Mouse (Mus musculus): ENCODE results near the gene Macrod2.

Macrod2 gene

GRCm38 (mm10) chr2:141229820-141230219 is 834.7 kb downstream of the Macrod2 start:
- DNase-seq, result no peak

- DNase-seq, result peak; percentile 31
These were observed 836.0 kb downstream of the Macrod2 start for GRCm38 (mm10) chr2:141231011-141231668.

- no peak for DNase-seq
These were observed 839.2 kb downstream of the Macrod2 start for GRCm38 (mm10) chr2:141234306-141234705.

GRCm38 (mm10) chr2:141234724-141235453 is 839.8 kb downstream of the Macrod2 start:
- DNase-seq, result no peak

- no peak for DNase-seq
These were observed 852.6 kb downstream of the Macrod2 start for GRCm38 (mm10) chr2:141247680-141248079.

DNA sequence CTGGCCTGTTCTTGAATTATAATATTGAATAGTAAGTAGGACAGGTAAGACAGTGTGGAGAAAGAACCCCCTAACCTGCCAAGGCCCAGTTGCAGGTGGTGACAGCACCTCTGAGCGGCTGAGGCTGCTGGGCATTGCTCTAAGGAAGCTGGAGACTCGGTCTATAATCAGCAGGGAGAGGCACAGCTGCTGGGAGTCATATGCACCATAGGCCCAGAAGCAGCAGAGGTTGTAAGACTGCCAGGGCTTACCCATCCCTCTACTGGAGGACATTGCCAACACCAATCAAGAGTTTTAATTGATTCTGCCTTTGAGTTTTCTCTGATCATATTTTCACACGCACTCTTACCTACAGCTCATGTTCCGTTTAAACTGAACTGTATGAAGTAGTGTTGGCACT is 869.5 kb downstream of the Macrod2 start:
- no peak for DNase-seq

DNA sequence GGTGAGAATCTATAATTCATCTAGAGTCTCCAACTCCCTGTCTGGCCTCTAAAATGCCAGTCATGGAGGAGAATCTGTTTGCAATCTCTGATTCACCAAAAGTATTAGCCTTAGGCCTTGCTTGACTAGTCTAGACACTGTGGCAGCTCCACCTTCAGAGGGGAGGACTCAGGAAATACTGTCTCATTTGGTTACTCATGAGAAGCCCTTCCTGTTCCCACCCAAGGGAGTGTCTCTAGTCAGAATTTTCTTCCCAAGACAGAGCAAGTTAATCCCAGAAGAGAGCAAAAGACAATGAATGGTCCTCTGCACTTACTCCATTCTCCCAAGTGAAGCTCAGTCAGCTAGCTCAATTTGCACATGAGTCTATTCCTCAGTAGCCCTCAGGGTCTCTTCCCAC is 871.5 kb downstream of the Macrod2 start:
- DNase-seq, result no peak

- DNase-seq, result no peak
These were observed 876.4 kb downstream of the Macrod2 start for GRCm38 (mm10) chr2:141271541-141271940.

DNA sequence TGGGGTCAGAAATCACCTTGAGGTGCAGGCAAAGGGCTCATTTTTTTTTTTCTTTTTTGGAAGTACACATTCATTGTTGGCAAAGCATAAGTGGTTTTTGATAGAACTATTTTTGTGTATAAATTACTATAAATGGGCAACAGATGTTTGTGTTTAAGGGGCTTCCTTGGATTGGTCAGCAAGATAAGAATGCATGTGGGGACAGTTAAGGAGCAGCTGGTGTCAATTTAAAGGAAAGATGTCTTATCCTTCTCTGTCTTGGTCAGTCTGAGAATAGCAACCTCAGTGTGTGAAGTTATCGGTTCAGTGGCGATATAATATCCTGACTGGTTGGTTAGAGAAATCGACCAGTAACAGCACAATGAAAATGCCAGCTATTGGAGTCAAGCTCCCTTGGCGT is 877.9 kb downstream of the Macrod2 start:
- DNase-seq, result no peak

GRCm38 (mm10) chr2:141274262-141274661 is 879.2 kb downstream of the Macrod2 start:
- DNase-seq, result no peak

DNA sequence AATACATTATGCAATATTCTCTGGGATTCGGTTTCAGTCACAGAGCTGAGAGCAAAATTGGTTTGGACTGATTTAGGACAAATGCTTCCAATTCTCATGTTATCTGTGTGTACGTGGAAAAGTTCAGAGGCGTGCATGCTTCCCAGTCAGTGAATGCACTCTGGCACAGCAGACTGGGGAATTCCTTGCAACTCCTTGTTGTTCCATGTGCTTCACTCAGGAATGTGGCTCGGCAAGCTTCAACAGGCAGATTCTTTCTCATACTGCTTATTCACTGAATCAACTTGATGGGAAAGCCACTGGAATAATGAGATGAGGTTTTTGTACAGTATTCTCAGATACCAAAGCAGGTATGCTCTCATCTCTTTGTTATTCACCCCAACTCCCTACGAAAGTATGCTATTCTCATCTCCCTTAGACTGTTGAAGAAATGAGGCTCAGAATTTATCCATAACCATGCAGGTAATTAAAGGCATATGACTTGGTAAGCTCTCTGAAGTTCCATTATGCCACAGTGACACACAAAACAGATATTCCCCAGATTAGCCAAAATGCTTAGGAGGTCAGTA is 884.1 kb downstream of the Macrod2 start:
- no peak for DNase-seq

DNA sequence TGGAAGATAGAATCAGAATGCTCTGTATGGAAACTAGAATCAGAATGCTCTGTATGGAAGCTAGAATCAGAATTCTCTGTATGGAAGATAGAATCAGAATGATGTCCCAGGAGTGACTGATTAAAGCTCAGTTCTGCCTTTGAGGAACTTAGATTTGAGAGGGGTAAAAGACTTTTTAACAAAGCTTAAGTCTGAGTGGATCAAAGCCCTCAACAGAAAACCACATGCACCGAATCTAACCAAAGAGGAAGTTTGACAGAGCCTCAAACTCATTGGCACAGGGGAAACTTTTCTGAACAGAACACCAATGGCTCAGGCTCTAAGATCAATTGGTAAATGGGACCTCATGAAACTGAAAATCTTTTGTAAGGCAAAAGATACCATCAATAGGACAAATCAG is 885.7 kb downstream of the Macrod2 start:
- DNase-seq, result no peak

DNA sequence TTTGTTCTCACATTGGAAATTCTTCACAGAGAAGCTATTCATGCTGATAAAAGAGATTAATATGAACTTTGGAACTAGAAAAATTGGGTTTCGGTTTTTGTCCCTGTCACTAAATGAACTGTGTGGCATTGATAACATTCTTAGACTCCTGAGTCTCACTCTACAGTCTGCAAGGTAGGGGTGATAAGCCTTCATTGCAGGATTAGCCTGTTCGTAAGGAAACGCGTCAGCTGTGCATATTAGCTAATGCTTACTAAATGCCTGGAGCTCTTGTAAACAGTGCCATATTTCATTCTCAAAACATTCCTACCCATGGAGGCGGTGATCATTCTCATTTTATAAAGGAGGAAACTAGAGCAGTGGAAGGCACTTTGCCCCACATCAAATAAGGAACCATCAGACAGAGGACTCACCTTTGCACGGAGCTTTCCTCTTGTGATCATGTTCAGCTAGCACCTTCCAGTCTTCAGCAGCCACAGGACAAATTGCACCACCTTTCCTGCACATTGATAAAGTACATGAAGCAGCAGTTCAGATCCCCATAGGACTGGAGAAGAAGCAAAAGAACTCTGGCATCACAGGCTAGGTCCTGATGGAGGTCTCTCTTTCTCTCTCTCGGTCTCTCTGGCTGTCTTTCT is 891.1 kb downstream of the Macrod2 start:
- no peak for DNase-seq

DNA sequence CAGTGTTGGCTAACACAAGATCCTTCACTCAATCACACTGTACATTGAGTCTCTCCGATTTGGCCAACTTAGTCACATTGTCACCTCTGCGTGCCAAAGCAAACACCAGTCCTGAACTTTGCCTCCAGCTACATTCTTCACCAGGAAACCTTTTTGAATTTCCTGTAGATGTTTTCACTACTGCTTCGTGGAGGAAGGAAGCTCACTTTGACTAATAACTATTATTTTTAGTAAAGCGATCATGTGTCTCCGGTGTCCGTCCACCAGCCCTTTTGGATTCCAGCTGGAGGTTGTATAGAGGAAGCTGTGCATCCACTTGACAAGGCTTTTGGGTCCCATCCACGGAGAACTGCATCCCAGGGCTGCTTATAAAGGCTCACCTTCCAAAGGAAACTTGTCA is 893.4 kb downstream of the Macrod2 start:
- DNase-seq, result no peak

DNA sequence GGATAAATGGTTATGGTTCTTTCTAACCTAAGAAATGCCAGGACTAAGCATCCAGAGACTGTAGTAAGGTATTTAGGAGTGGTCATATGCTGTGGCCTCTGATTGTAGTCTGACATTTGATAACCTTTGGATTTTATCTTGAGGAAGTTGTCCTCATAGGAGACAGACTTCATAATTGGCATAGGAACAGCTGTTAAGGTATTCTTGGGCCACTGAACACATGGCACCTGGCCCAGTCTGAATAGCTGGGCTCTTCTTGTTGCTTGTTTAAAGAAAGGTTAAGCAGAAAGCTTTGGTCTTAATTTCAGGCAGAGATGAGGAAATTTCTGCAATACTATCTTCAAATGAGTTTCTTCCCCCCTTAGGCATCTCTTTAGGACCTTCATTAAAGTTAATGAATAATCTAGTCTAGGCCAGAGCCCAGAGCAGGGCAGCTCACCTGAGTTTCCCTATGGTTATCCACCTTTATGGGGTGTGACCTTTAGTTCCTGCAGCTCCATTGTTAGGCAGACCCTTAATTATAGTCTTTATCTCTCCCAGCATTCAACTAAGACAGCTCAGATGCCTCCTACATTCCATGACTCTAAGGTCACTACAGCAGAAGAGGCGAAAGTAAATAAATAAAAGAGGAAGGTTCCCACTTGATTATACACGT is 894.1 kb downstream of the Macrod2 start:
- no peak for DNase-seq

DNA sequence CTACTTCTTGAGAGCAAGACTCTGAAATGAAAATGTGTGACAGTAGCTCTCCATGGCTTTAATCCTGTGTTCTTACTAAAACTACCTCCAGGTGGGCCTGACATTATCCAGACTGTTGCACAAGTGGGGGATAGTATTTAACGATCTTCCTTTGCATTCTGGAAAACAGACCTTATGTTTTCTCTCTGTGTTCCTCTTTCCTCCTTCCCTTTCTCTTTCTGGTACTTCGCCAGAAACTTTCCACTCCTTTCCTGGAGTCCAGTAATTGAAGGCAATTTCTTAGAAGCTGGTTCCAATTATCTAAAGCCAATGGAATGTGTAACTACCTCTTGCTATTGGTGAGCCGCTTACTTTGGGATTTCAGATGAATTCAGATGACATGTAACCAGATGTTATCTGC is 897.7 kb downstream of the Macrod2 start:
- no peak for DNase-seq

- no peak for DNase-seq
These were observed 904.1 kb downstream of the Macrod2 start for GRCm38 (mm10) chr2:141299168-141299567.

GRCm38 (mm10) chr2:141301030-141301429 is 905.9 kb downstream of the Macrod2 start:
- no peak for DNase-seq

DNA sequence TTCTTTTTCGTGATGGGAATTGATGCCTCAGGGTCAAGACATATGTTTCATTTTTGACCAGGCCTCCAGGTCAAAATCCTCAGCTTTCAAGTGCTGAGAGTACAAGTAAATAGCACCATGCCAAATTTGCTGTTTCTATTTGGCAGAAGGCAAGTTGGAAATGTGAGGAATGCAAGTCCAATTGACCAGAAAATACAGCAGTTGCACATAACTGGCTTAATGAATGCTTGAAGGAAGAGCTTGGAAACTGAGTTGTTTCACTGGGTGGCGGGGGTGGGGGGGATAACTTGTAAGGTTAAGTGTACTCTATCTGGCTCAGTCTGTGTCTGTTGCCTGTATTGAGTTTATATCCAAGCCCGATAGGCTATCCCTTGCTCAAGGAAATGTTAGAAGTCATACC is 913.3 kb downstream of the Macrod2 start:
- no peak for DNase-seq

- no peak for DNase-seq
These were observed 917.2 kb downstream of the Macrod2 start for GRCm38 (mm10) chr2:141312136-141312948.

GRCm38 (mm10) chr2:141315349-141315748 is 920.2 kb downstream of the Macrod2 start:
- no peak for DNase-seq

DNA sequence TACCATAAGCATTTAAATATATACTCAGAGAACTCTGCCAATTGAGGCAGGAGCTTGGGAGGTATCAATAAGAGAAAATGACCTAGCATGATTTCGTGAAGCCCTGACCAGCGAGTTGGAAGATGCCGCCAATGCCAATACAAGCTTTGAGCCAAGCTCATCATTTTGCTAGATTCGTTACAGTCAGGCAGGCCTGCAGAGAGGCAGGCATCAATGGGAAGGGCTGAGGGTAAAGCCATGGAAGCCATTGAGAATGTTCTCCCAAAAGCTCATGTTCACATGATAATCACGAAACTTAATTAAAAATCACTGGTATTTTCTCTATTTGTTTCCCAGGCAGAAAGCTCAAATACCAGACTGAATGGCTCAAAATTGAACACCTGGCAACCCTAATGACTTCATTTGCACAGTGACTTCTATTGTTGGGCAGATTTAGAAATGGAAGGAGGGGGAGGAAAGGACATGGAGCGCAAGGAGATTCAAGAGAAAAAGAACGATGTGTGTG is 928.9 kb downstream of the Macrod2 start:
- DNase-seq, result no peak
